Mouse (Mus musculus) myocyte (in vitro differentiated cells): Measurements from ENCODE around the gene Clrn1. TPM values are rescaled to one million over a fixed set of nuclear protein-coding genes. Genes with fewer than 3 reads are reported as not detected.

Experiments
- H3K27me3 ChIP-seq: one replicate; pipeline ENCODE4 v1.6.1; 2011; ENCODE audit not compliant: control insufficient read depth, insufficient read depth, insufficient read length
- H3K36me3 ChIP-seq: one replicate; pipeline ENCODE4 v1.6.1; 2011; ENCODE audit not compliant: control insufficient read depth, insufficient read depth
- H3K4me2 ChIP-seq: one replicate; pipeline ENCODE4 v1.6.1; 2011; ENCODE audit warnings: low read depth, control low read depth
- H3K4me3 ChIP-seq: one replicate; pipeline ENCODE4 v1.5.1; 2011; ENCODE audit warnings: mild to moderate bottlenecking, control low read depth, moderate library complexity
- H3K79me2 ChIP-seq: one replicate; pipeline ENCODE4 v1.6.1; 2011; ENCODE audit not compliant: control insufficient read depth, insufficient read depth
- H3ac ChIP-seq: one replicate; pipeline ENCODE4 v1.6.1; 2011; ENCODE audit not compliant: control insufficient read depth, insufficient read length
- CEBPB ChIP-seq: IDR thresholded peaks from 2 replicates; pipeline ENCODE4 v1.6.1; 2011; ENCODE audit warnings: mild to moderate bottlenecking, moderate library complexity; ENCODE audit not compliant: poor library complexity, insufficient read depth, severe bottlenecking
- E2F4 ChIP-seq: IDR thresholded peaks from one replicate; pipeline ENCODE4 v1.6.1; 2011; ENCODE audit warnings: mild to moderate bottlenecking, control low read depth, moderate library complexity; ENCODE audit not compliant: insufficient read depth
- MAX ChIP-seq: IDR thresholded peaks from one replicate; pipeline ENCODE4 v1.6.1; 2011; ENCODE audit warnings: low read depth, mild to moderate bottlenecking, control low read depth
- MYOD1 ChIP-seq, 3 experiments: IDR thresholded peaks; one replicate each; pipeline ENCODE4 v1.6.1; 2011; ENCODE audit warnings: control low read depth in 2 of 3, low read depth in 2 of 3, mild to moderate bottlenecking in 2 of 3, moderate library complexity in 1 of 3; ENCODE audit not compliant: insufficient read length in 2 of 3, control insufficient read depth in 1 of 3
- MYOG ChIP-seq, 3 experiments: IDR thresholded peaks; one replicate each; pipeline ENCODE4 v1.6.1; 2011; ENCODE audit warnings: control low read depth in 2 of 3, low read depth in 2 of 3, mild to moderate bottlenecking in 2 of 3; ENCODE audit not compliant: insufficient read length in 2 of 3, control insufficient read depth in 1 of 3, insufficient read depth in 1 of 3
- POLR2A ChIP-seq: IDR thresholded peaks from one replicate; pipeline ENCODE4 v1.6.1; 2011; ENCODE audit warnings: low read depth, mild to moderate bottlenecking, control low read depth, moderate library complexity; ENCODE audit not compliant: insufficient read length
- POLR2AphosphoS2 ChIP-seq: IDR thresholded peaks from one replicate; pipeline ENCODE4 v1.6.1; 2011; ENCODE audit warnings: low read depth, control low read depth; ENCODE audit not compliant: insufficient read length
- REST ChIP-seq: IDR thresholded peaks from one replicate; pipeline ENCODE4 v1.6.1; 2011; ENCODE audit warnings: mild to moderate bottlenecking, control low read depth, moderate library complexity; ENCODE audit not compliant: insufficient read depth, insufficient read length
- SRF ChIP-seq: IDR thresholded peaks from one replicate; pipeline ENCODE4 v1.6.1; 2011; ENCODE audit warnings: low read depth; ENCODE audit not compliant: control insufficient read depth, insufficient read length
- TCF12 ChIP-seq: IDR thresholded peaks from one replicate; pipeline ENCODE4 v1.6.1; 2011; ENCODE audit warnings: mild to moderate bottlenecking, control low read depth; ENCODE audit not compliant: poor library complexity, insufficient read depth, severe bottlenecking
- TCF3 ChIP-seq: IDR thresholded peaks from one replicate; pipeline ENCODE4 v1.6.1; 2011; ENCODE audit warnings: low read depth, control low read depth; ENCODE audit not compliant: insufficient read length
- USF1 ChIP-seq: IDR thresholded peaks from one replicate; pipeline ENCODE4 v1.6.1; 2011; ENCODE audit warnings: low read depth, mild to moderate bottlenecking, control low read depth, moderate library complexity
- polyA plus RNA-seq: library from polyadenylated mRNA; unstranded; fragments of >200 nt; fragmentation: generic; extraction: Trizol; gene quantifications from one replicate; pipeline ENCODE4 v1.2.1, GENCODE M21; 2012; ENCODE audit warnings: missing spikeins

The Clrn1 gene
- polyA plus RNA-seq, 1 experiment = not detected

- peaks cover 16% of the 10 kb centered on the region for H3K27me3 ChIP-seq
- no peak overlapping the region for H3ac ChIP-seq
- no peaks in the 10 kb centered on the region for H3K79me2 ChIP-seq
- H3K36me3 ChIP-seq = no peaks in the 10 kb centered on the region
- no peak overlapping the region for H3K4me2 ChIP-seq
- no peak overlapping the region for H3K4me3 ChIP-seq
- TF ChIP-seq REST (no peak), MYOG (IDR thresholded peaks at IDR 0.05; ENCODE audit: control insufficient read depth in 1 of 3, insufficient read depth in 1 of 3, insufficient read length in 2 of 3, low read depth in 2 of 3) (no peak), SRF (no peak), USF1 (no peak), MYOD1 (IDR thresholded peaks at IDR 0.05; ENCODE audit: control insufficient read depth in 1 of 3, insufficient read length in 2 of 3, low read depth in 2 of 3) (no peak), POLR2A (no peak), MAX (no peak), TCF3 (no peak), CEBPB (no peak), TCF12 (no peak), POLR2AphosphoS2 (no peak), E2F4 (no peak)
Observed at GRCm38 (mm10) chr3:58828366-58829153, 56.6 kb downstream of the Clrn1 start.

DNA sequence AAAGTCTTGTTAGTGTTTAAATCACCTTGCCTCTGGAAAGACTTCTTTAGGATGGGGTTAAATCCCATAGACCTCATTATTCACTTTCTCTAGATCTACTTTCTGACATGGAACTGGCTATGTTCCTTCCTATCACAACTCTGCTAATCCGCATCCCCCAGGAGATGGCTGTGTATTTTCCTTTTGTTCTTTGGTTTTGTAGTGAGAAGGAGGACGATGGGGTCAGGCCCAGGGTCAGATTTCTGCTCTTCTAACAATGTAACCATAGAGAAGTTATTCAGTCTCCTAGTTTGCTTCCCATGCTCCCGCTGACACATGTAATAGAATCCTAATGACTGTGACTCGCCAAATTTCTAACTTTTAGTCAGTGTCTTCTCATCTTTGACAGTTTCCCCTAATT is 58.9 kb downstream of the Clrn1 start:
- H3ac ChIP-seq = no peak overlapping the region
- no peaks in the 10 kb centered on the region for H3K36me3 ChIP-seq
- H3K27me3 ChIP-seq = peaks cover 16% of the 10 kb centered on the region
- H3K79me2 ChIP-seq = no peaks in the 10 kb centered on the region
- no peak overlapping the region for H3K4me3 ChIP-seq
- no peak overlapping the region for H3K4me2 ChIP-seq
- TF ChIP-seq MAX (no peak), USF1 (no peak), SRF (no peak), POLR2A (no peak)

DNA sequence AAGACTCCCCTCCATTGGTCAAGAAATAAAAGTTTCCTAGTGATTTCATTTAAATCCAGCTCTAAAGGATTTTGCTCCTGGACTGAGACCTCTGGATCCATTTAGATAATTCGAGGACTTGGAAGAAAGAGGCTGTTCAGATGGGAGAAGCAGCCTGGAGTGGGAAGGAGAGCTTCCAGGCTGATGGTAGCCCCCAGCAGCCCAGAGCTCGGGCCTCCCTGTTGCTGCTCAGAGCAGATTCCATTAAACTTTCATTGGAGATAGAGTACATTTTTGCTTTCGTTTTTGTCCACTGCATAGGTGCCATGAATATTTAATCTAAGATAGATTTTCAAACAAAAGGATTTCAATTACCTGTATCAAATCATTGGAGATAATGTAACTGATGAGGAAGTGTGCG is 62.9 kb downstream of the Clrn1 start, which contains the start of gene Mindy4b-ps:
Gene Mindy4b-ps, minus strand, starts transcription at position 101 of the 400 bp plus-strand sequence.
- Histone ChIP-seq H3K27me3 (no peaks in the 10 kb centered on the region), H3K4me3 (no peak within 1 kb of the TSS), H3ac (no peak within 1 kb of the TSS), H3K4me2 (peak within 1 kb of the TSS; percentile 24), H3K36me3 (no peaks in the 10 kb centered on the region), H3K79me2 (no peaks in the 10 kb centered on the region)
- TF ChIP-seq POLR2A (no peak), TCF12 (no peak), POLR2AphosphoS2 (no peak), SRF (no peak), TCF3 (no peak), MYOD1 (IDR thresholded peaks at IDR 0.05; ENCODE audit: control insufficient read depth in 1 of 3, insufficient read length in 2 of 3, low read depth in 2 of 3) (no peak), CEBPB (no peak), USF1 (no peak), MAX (no peak), MYOG (IDR thresholded peaks at IDR 0.05; ENCODE audit: control insufficient read depth in 1 of 3, insufficient read depth in 1 of 3, insufficient read length in 2 of 3, low read depth in 2 of 3) (no peak), E2F4 (no peak), REST (no peak)

GRCm38 (mm10) chr3:58817337-58817736 is 67.8 kb downstream of the Clrn1 start:
- no peaks in the 10 kb centered on the region for H3K79me2 ChIP-seq
- H3K27me3 ChIP-seq = no peaks in the 10 kb centered on the region
- TF ChIP-seq REST = no peak
- no peak for TF ChIP-seq MYOG (IDR thresholded peaks at IDR 0.05; ENCODE audit: control insufficient read depth in 1 of 3, insufficient read depth in 1 of 3, insufficient read length in 2 of 3, low read depth in 2 of 3)
- TF ChIP-seq TCF3 = no peak
- no peaks in the 10 kb centered on the region for H3K36me3 ChIP-seq
- H3K4me3 ChIP-seq = no peak overlapping the region
- no peak overlapping the region for H3K4me2 ChIP-seq
- no peak overlapping the region for H3ac ChIP-seq

DNA sequence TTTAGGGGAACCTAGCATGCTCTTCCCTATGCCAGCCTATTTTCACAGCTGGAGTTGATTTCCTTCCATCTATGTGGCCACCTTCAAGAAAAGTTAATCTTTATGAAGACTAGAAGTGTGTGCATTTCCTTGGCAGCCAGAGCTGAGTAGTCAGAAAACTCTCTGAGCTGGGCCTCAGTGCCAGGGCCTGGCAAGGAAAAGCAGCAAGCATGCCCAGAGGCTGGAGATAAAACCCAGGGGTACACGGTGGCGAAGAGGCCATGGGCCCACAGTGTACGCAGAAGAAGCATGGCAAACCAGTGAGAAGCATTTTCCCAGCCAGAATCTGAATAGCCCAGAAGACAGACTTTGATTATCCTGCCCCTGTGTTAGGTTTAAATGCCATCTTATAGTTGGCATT is 70.9 kb downstream of the Clrn1 start:
- no peak for TF ChIP-seq SRF
- TF ChIP-seq MAX = no peak
- TF ChIP-seq POLR2AphosphoS2 = no peak
- TF ChIP-seq REST = no peak
- no peak for TF ChIP-seq MYOD1 (IDR thresholded peaks at IDR 0.05; ENCODE audit: control insufficient read depth in 1 of 3, insufficient read length in 2 of 3, low read depth in 2 of 3)
- TF ChIP-seq TCF3 = no peak
- no peak for TF ChIP-seq USF1
- no peak for TF ChIP-seq E2F4
- no peak for TF ChIP-seq POLR2A
- TF ChIP-seq TCF12 = no peak
- TF ChIP-seq MYOG (IDR thresholded peaks at IDR 0.05; ENCODE audit: control insufficient read depth in 1 of 3, insufficient read depth in 1 of 3, insufficient read length in 2 of 3, low read depth in 2 of 3) = no peak
- no peak for TF ChIP-seq CEBPB
- Histone ChIP-seq H3K4me2 (no peak overlapping the region), H3K27me3 (no peaks in the 10 kb centered on the region), H3K4me3 (no peak overlapping the region), H3ac (no peak overlapping the region), H3K36me3 (no peaks in the 10 kb centered on the region), H3K79me2 (no peaks in the 10 kb centered on the region)
